Mouse (Mus musculus) lung, embryonic 15.5 days (tissue): Measurements from ENCODE around the gene Srgap3. TPM values are rescaled to one million over a fixed set of nuclear protein-coding genes. Genes with fewer than 3 reads are reported as not detected.
A peak's percentile ranks its signal among the peaks of the same experiment; 100 is the strongest.

Experiments used
- ATAC-seq: fragments of 200-750 bp; cut with Nextera tagmentation; 2 replicates; pipeline ENCODE4 v1.8.0; 2017; ENCODE audit warnings: moderate number of reproducible peaks, borderline replicate concordance; ENCODE audit not compliant: low FRiP score, low TSS enrichment; ENCODE audit errors: extremely low read depth
- H3K27ac ChIP-seq: fragments of 300-500 bp; sonication (generic); 2 replicates; pipeline ENCODE4 v1.5.1; 2015; ENCODE audit warnings: moderate library complexity, mild to moderate bottlenecking, inconsistent platforms
- H3K27me3 ChIP-seq: fragments of 300-500 bp; sonication (generic); 2 replicates; pipeline ENCODE4 v1.6.1; 2015; ENCODE audit warnings: inconsistent platforms
- H3K36me3 ChIP-seq: fragments of 300-500 bp; sonication (generic); 2 replicates; pipeline ENCODE4 v1.6.1; 2015; ENCODE audit warnings: inconsistent platforms
- H3K4me1 ChIP-seq: fragments of 300-500 bp; sonication (generic); 2 replicates; pipeline ENCODE4 v1.6.1; 2015; ENCODE audit warnings: inconsistent platforms
- H3K4me2 ChIP-seq: fragments of 300-500 bp; sonication (generic); 2 replicates; pipeline ENCODE4 v1.6.1; 2015; ENCODE audit warnings: inconsistent platforms, mild to moderate bottlenecking, moderate library complexity
- H3K4me3 ChIP-seq: fragments of 300-500 bp; sonication (generic); 2 replicates; pipeline ENCODE4 v1.5.1; 2015; ENCODE audit warnings: mild to moderate bottlenecking, inconsistent platforms
- H3K9ac ChIP-seq: fragments of 300-500 bp; sonication (generic); 2 replicates; pipeline ENCODE4 v1.6.1; 2015; ENCODE audit warnings: inconsistent platforms
- H3K9me3 ChIP-seq: fragments of 300-500 bp; sonication (generic); 2 replicates; pipeline ENCODE4 v1.6.1; 2016; ENCODE audit warnings: inconsistent platforms
- WGBS: fragments of 180-500 bp; shearing (Covaris S2); methylation state at CpG from one replicate; pipeline ENCODE4 v1.1.7; 2015; 5-methylcytosine and 5-hydroxymethylcytosine counted together
- polyA plus RNA-seq: library from polyadenylated mRNA; unstranded; fragments of >200 nt; fragmentation: Nextera tagmentation; extraction: Ambion mirVana; gene quantifications from 2 replicates; pipeline ENCODE4 v1.2.1, GENCODE M21; 2015

Srgap3 gene
- polyA plus RNA-seq, 1 experiment from 2014 or later, result 2.5 TPM

- Histone ChIP-seq H3K27me3 (no peaks in the 10 kb centered on the region), H3K4me1 (no peaks in the 10 kb centered on the region), H3K9ac (no peak overlapping the region), H3K9me3 (no peaks in the 10 kb centered on the region), H3K4me3 (no peak overlapping the region), H3K36me3 (no peaks in the 10 kb centered on the region), H3K27ac (no peak overlapping the region), H3K4me2 (no peak overlapping the region)
- no peak for ATAC-seq
- 78% methylated on average over 7 of the region's 7 CpGs for WGBS
Observed at GRCm38 (mm10) chr6:112818403-112818901, 128.6 kb downstream of the Srgap3 start.

DNA sequence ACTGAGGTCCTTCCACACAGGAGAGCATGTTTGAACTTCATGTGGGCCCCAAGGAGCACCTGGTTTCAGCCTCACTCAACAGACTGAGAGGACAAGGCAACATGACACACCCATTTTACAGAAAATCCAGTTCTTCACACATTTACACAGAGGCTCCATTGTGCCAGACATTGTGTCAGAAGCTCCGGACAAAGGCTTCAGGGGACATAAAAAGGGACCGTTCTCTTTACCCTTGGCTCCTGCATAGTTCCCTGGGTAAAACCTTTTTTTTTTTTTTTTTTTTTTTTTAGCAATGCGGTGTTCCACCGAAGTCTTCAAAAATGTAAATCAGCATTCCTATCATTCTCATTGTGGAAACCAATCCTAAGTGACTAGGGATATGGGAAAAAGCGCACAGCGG lies 131.5 kb downstream of the Srgap3 start:
- Histone ChIP-seq H3K27ac (no peak overlapping the region), H3K9ac (no peak overlapping the region), H3K4me2 (no peak overlapping the region), H3K4me3 (no peak overlapping the region), H3K36me3 (no peaks in the 10 kb centered on the region), H3K27me3 (no peaks in the 10 kb centered on the region), H3K4me1 (no peaks in the 10 kb centered on the region), H3K9me3 (no peaks in the 10 kb centered on the region)
- ATAC-seq, result no peak
- 67% methylated on average over 6 of the region's 6 CpGs for WGBS

DNA sequence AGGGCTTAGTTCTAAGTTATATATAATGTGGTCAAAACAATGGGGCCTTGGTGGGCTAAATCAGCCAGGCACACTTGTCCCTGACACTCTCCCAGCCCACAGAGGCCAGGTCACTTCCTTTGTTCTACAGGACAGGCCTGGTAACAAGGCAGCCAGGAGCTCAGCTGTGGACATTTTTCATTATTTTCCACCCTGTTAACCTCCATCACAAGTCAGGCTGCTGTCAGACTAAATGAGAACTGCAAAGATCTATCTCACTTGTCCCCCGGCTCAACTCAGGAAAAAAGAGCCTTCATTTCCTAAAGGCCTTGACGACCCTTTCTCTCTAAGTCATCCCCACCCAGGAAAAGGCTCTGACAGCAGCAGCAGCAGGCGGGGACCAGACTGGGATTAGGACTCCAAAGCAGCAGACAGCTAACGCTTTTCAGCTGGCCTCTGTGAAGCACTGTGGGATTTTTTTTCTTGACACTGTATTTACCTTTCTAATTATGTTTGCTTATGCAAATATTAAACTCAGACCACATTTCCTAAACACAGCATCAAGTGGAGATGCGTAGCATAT lies 132.5 kb downstream of the Srgap3 start:
- H3K4me2 ChIP-seq, result no peak overlapping the region
- H3K9ac ChIP-seq, result no peak overlapping the region
- 40% methylated on average over 5 of the region's 5 CpGs for WGBS
- no peak overlapping the region for H3K27ac ChIP-seq
- no peak for ATAC-seq
- H3K9me3 ChIP-seq, result no peaks in the 10 kb centered on the region
- no peaks in the 10 kb centered on the region for H3K36me3 ChIP-seq
- H3K4me3 ChIP-seq, result no peak overlapping the region
- H3K4me1 ChIP-seq, result 0 out of 2 replicates have a peak, but pooled peaks cover 4% of the 10 kb centered on the region
- no peaks in the 10 kb centered on the region for H3K27me3 ChIP-seq

- no peak for ATAC-seq
- H3K27ac ChIP-seq, result no peak overlapping the region
- WGBS, result 90% methylated on average over 7 of the region's 7 CpGs
Observed at GRCm38 (mm10) chr6:112812884-112813283, 134.2 kb downstream of the Srgap3 start.

DNA sequence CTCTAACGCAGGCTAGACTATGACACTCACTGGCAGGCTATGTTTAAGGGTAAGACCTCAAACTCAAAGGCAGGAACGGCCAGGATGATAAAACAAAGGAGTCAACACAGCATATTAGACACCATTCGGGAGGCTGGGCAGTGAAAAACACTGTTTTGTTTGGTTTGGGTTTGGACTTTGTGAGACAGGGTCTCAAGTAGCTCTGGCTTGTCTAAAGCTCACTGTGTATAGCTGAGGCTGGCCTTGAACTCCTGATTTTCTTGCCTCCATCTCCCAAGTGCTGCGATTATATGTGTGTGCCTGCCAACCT lies 136.6 kb downstream of the Srgap3 start:
- Histone ChIP-seq H3K4me3 (no peak overlapping the region), H3K36me3 (no peaks in the 10 kb centered on the region), H3K4me1 (0 out of 2 replicates have a peak, but pooled peaks cover 10% of the 10 kb centered on the region), H3K9ac (no peak overlapping the region), H3K27me3 (no peaks in the 10 kb centered on the region), H3K4me2 (no peak overlapping the region), H3K9me3 (no peaks in the 10 kb centered on the region), H3K27ac (0 out of 2 replicates have a peak overlapping the region, but pooled peaks have one; percentile 39)
- ATAC-seq, result no peak
- 66% methylated on average over 4 of the region's 4 CpGs for WGBS

More at GRCm38 (mm10) chr6:112812884-112813283, 134.2 kb downstream of the Srgap3 start:
- no peak overlapping the region for H3K4me2 ChIP-seq
- H3K4me3 ChIP-seq, result no peak overlapping the region
- no peak overlapping the region for H3K9ac ChIP-seq
- H3K27me3 ChIP-seq, result no peaks in the 10 kb centered on the region
- no peaks in the 10 kb centered on the region for H3K9me3 ChIP-seq
- H3K4me1 ChIP-seq, result 0 out of 2 replicates have a peak, but pooled peaks cover 10% of the 10 kb centered on the region
- H3K36me3 ChIP-seq, result no peaks in the 10 kb centered on the region

GRCm38 (mm10) chr6:112809658-112810520 lies 137.2 kb downstream of the Srgap3 start:
- Histone ChIP-seq H3K4me1 (0 out of 2 replicates have a peak, but pooled peaks cover 10% of the 10 kb centered on the region), H3K36me3 (no peaks in the 10 kb centered on the region), H3K4me2 (no peak overlapping the region), H3K9ac (no peak overlapping the region), H3K27ac (0 out of 2 replicates have a peak overlapping the region, but pooled peaks have one; percentile 39), H3K4me3 (no peak overlapping the region), H3K27me3 (no peaks in the 10 kb centered on the region), H3K9me3 (no peaks in the 10 kb centered on the region)
- 38% methylated on average over 15 of the region's 15 CpGs for WGBS
- ATAC-seq, result peak; percentile 88

DNA sequence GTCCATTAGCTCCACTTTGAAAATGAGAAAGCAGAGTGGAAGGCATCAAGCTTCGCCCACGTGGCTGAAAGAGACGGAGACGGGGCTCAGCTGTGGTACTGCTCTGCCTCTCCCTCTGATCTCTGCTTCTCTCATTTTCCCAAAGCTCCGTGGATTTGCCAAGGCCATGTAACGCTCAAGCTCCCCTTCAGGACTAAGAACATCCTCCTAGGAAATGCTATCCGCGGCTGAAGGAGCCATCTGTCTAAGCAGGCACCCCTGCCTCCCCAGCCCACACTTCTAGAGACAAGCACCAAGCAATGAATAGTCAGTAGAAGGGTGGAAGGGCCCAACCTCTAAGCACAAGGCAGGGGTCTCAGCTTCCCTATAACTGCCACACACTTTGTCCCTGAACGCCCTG lies 138.3 kb downstream of the Srgap3 start:
- Histone ChIP-seq H3K4me2 (no peak overlapping the region), H3K36me3 (no peaks in the 10 kb centered on the region), H3K4me1 (0 out of 2 replicates have a peak, but pooled peaks cover 10% of the 10 kb centered on the region), H3K27ac (no peak overlapping the region), H3K9ac (no peak overlapping the region), H3K27me3 (no peaks in the 10 kb centered on the region), H3K9me3 (no peaks in the 10 kb centered on the region), H3K4me3 (no peak overlapping the region)
- no peak for ATAC-seq
- WGBS, result 58% methylated on average over 9 of the region's 9 CpGs

DNA sequence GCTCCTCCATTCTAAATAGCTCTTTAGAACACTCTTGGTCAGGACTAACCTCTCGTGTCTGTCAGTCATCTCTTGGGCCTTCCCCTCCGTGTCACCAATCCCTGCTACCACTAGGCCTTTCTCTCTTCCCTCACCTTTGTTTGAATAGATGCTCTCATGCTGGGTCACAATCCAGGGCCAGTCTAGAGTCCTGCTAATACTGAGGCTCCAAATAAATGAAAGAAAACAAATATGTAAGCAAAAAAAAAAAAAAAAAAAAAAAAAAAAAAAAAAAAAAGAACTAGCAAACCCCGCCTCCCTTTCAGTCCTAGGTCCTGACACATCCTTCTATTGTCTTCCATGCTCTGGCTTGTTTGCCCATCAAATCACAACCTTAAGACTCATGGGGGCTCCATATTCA lies 145.1 kb downstream of the Srgap3 start:
- Histone ChIP-seq H3K9me3 (no peaks in the 10 kb centered on the region), H3K27me3 (no peaks in the 10 kb centered on the region), H3K36me3 (no peaks in the 10 kb centered on the region), H3K4me1 (no peaks in the 10 kb centered on the region), H3K9ac (no peak overlapping the region), H3K27ac (no peak overlapping the region), H3K4me2 (no peak overlapping the region), H3K4me3 (no peak overlapping the region)
- ATAC-seq, result no peak
- 79% methylated on average over 3 of the region's 3 CpGs for WGBS

DNA sequence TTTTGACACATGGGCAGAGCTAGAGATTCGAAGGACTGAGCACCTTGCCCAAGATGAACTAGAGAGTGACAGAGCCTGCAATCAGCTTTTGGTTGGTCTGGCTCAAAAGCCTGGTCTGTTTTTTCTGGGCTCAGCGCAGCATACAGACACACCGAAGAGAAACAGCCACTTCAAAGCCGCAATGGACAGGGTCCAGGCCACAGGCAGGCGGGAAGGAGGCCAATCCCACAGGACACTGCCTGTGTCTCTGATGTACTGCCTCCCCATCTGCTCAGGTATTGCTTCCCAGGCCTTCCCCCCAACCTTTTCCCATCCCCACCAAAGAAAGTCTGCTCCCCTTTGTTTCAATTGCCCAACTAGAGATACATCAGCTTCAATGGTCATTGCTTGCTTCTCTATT lies 148.7 kb downstream of the Srgap3 start:
- no peaks in the 10 kb centered on the region for H3K9me3 ChIP-seq
- 76% methylated on average over 5 of the region's 5 CpGs for WGBS

DNA sequence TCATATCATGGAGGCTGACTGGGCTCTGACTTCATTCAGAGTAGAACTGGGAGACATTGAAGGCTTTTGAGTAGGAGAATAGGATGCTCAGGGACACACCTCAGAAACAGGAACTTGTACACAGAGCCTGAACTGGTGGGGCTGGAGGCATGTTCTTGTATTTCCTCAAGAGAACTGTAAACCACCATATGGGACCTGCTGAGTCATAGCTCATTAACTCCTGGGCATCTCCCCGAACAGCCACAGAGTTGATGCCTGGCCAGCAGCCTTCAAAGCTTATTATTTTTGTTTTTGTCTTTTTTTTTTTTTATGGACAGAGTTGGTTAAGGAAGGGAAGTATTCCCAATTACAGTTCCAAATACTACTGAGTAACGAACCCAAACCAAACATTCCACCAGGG lies 150.5 kb downstream of the Srgap3 start:
- Histone ChIP-seq H3K27me3 (no peaks in the 10 kb centered on the region), H3K4me2 (no peak overlapping the region), H3K27ac (no peak overlapping the region), H3K4me3 (no peak overlapping the region), H3K36me3 (no peaks in the 10 kb centered on the region), H3K9ac (no peak overlapping the region), H3K9me3 (no peaks in the 10 kb centered on the region), H3K4me1 (no peaks in the 10 kb centered on the region)
- no peak for ATAC-seq
- 63% methylated on average over 2 of the region's 2 CpGs for WGBS

More for the DNA sequence above, 148.7 kb downstream of the Srgap3 start:
- Histone ChIP-seq H3K4me2 (no peak overlapping the region), H3K4me1 (no peaks in the 10 kb centered on the region), H3K9ac (no peak overlapping the region), H3K36me3 (no peaks in the 10 kb centered on the region), H3K27me3 (no peaks in the 10 kb centered on the region), H3K27ac (no peak overlapping the region), H3K4me3 (no peak overlapping the region)
- ATAC-seq, result no peak

GRCm38 (mm10) chr6:112793887-112794286 lies 153.2 kb downstream of the Srgap3 start:
- no peaks in the 10 kb centered on the region for H3K9me3 ChIP-seq
- no peak overlapping the region for H3K27ac ChIP-seq
- no peak overlapping the region for H3K4me3 ChIP-seq
- no peak overlapping the region for H3K9ac ChIP-seq
- no peak for ATAC-seq
- no peaks in the 10 kb centered on the region for H3K27me3 ChIP-seq
- 0 out of 2 replicates have a peak, but pooled peaks cover 4% of the 10 kb centered on the region for H3K4me1 ChIP-seq
- no peak overlapping the region for H3K4me2 ChIP-seq
- 92% methylated on average over 5 of the region's 5 CpGs for WGBS
- H3K36me3 ChIP-seq, result no peaks in the 10 kb centered on the region

- ATAC-seq, result no peak
- WGBS, result 55% methylated on average over 6 of the region's 6 CpGs
- Histone ChIP-seq H3K9me3 (no peaks in the 10 kb centered on the region), H3K27ac (no peak overlapping the region), H3K4me3 (no peak overlapping the region), H3K27me3 (no peaks in the 10 kb centered on the region), H3K4me1 (0 out of 2 replicates have a peak, but pooled peaks cover 4% of the 10 kb centered on the region), H3K36me3 (no peaks in the 10 kb centered on the region), H3K9ac (no peak overlapping the region), H3K4me2 (no peak overlapping the region)
Observed at GRCm38 (mm10) chr6:112789901-112790300, 157.2 kb downstream of the Srgap3 start.
